8 mouse cellular contexts compared by ENCODE assay signal in genomic region chr5:143403221-143404147, GRCm38 (mm10). TPM values are rescaled to one million over a fixed set of nuclear protein-coding genes. Genes with fewer than 3 reads are reported as not detected.
A peak's percentile ranks its signal among the peaks of the same experiment; 100 is the strongest.
DNase-seq lines count a peak whose midpoint lies in the region; ATAC-seq lines count a peak whose summit lies in the region.

Gene Kdelr2 (plus strand): TSS chr5:143403838.

- peak within 1 kb of the TSS; percentile 89 for H3K4me2 ChIP-seq in hindbrain, embryonic 12.5 days (replicated peaks)

- DNase-seq in Muller cell, postnatal 12 days (ENCODE audit: inconsistent ontology term): peak; percentile 95
- DNase-seq in cerebellum, adult 9-11 months: peak; percentile 93
- DNase-seq in frontal cortex, postnatal 10 days (ENCODE audit: low spot score in 2 of 2): peak; percentile 83 to 88
- peak; percentile 82 to 89 for DNase-seq in layer of hippocampus, postnatal 14 days (ENCODE audit: low spot score in 2 of 2)
- DNase-seq in lung, postnatal 14 days: peak; percentile 93
- peak; percentile 74 for DNase-seq in retina, adult 2 months (ENCODE audit: low read depth, low spot score)
- DNase-seq in thymus, postnatal 36 days: peak; percentile 79 to 80

- peak within 1 kb of the TSS; percentile 94 for H3K4me3 ChIP-seq in hindbrain, embryonic 12.5 days

- H3K9me3 ChIP-seq in hindbrain, embryonic 12.5 days (replicated peaks): no peaks in the 10 kb centered on the region

- ATAC-seq in hindbrain, embryonic 12.5 days (ENCODE audit: low FRiP score): peak; percentile 93

- H3K27me3 ChIP-seq in hindbrain, embryonic 12.5 days: no peaks in the 10 kb centered on the region

- H3K4me1 ChIP-seq in hindbrain, embryonic 12.5 days: peaks cover 27% of the 10 kb centered on the region

- H3K27ac ChIP-seq in hindbrain, embryonic 12.5 days: peak within 1 kb of the TSS; percentile 85

- peaks cover 10% of the 10 kb centered on the region for H3K36me3 ChIP-seq in hindbrain, embryonic 12.5 days

- WGBS in hindbrain, embryonic 12.5 days: 1% methylated on average over 70 of the region's 72 CpGs

- peak within 1 kb of the TSS; percentile 93 for H3K9ac ChIP-seq in hindbrain, embryonic 12.5 days

RNA-seq across cellular contexts. Expression of gene Kdelr2, which starts in this region (rescaled TPM):
- polyA plus RNA-seq in hindbrain, embryonic 12.5 days (2016; fragmentation: Nextera tagmentation; extraction: Ambion mirVana): 210 and 236 TPM in 2 replicates
- 10 to 100 TPM; 42.9 to 49.7 TPM for total RNA-seq in layer of hippocampus, postnatal 14 days (2021)

Comparison
In these comparisons a context has a peak if more than half of its experiments do, and no peak if none do; other contexts are left out.
1. Peak in every context shown above with its lines: DNase-seq, ATAC-seq, H3K4me3 ChIP-seq and H3K27ac ChIP-seq.